Mouse (Mus musculus) mouse trophoblast stem cell (cell line): ENCODE measurements around the gene Arid2.
"Not testable (repeated sequence)": the region's sequence is repeated elsewhere in the genome, so short reads cannot be mapped to it uniquely, and the experiment has no call there.

Experiments
- in situ Hi-C, 2 experiments: fragments of 300-500 bp; cut with MseI, MboI; formaldehyde crosslinking; loops; 2 replicates in 1 of 2; 3 replicates in 1 of 2; pipeline ENCODE4 v1.15.1; 2025

Arid2 gene

GRCm38 (mm10) chr15:96287369-96287975 lies at the start of gene Arid2:
Gene Arid2 (plus strand): TSS chr15:96287518.
- in situ Hi-C loops, result no loop called here

GRCm38 (mm10) chr15:96238071-96238470 lies 49.2 kb upstream of the Arid2 start:
- in situ Hi-C loops, result no loop called here

- in situ Hi-C loops, result no loop called here
Observed at GRCm38 (mm10) chr15:96244171-96244570, 43.1 kb upstream of the Arid2 start.

GRCm38 (mm10) chr15:96244715-96245114 lies 42.6 kb upstream of the Arid2 start:
- in situ Hi-C loops, result not testable (repeated sequence)

- in situ Hi-C loops, result no loop called here
Observed at GRCm38 (mm10) chr15:96253827-96254226, 33.5 kb upstream of the Arid2 start.

- in situ Hi-C loops, result no loop called here
Observed at GRCm38 (mm10) chr15:96254356-96254755, 33.0 kb upstream of the Arid2 start.

- in situ Hi-C loops, result no loop called here
Observed at GRCm38 (mm10) chr15:96257781-96258180, 29.5 kb upstream of the Arid2 start.

- in situ Hi-C loops, result no loop called here
Observed at GRCm38 (mm10) chr15:96264614-96265013, 22.7 kb upstream of the Arid2 start.

GRCm38 (mm10) chr15:96267933-96268332 lies 19.4 kb upstream of the Arid2 start:
- in situ Hi-C loops, result no loop called here

- in situ Hi-C loops, result no loop called here
Observed at GRCm38 (mm10) chr15:96268610-96269009, 18.7 kb upstream of the Arid2 start.

GRCm38 (mm10) chr15:96269402-96269801 lies 17.9 kb upstream of the Arid2 start:
- in situ Hi-C loops, result no loop called here

GRCm38 (mm10) chr15:96270272-96270880 lies 16.9 kb upstream of the Arid2 start:
- in situ Hi-C loops, result no loop called here

GRCm38 (mm10) chr15:96272356-96272755 lies 15.0 kb upstream of the Arid2 start:
- in situ Hi-C loops, result no loop called here

- in situ Hi-C loops, result no loop called here
Observed at GRCm38 (mm10) chr15:96274341-96274740, 13.0 kb upstream of the Arid2 start.

- in situ Hi-C loops, result no loop called here
Observed at GRCm38 (mm10) chr15:96275198-96275597, 12.1 kb upstream of the Arid2 start.

GRCm38 (mm10) chr15:96275810-96276493 lies 11.4 kb upstream of the Arid2 start:
- in situ Hi-C loops, result no loop called here

GRCm38 (mm10) chr15:96277061-96277460 lies 10.3 kb upstream of the Arid2 start:
- in situ Hi-C loops, result no loop called here

- in situ Hi-C loops, result no loop called here
Observed at GRCm38 (mm10) chr15:96281236-96281635, 6.1 kb upstream of the Arid2 start.

- in situ Hi-C loops, result no loop called here
Observed at GRCm38 (mm10) chr15:96283141-96283540, 4.2 kb upstream of the Arid2 start.

GRCm38 (mm10) chr15:96283920-96284431 lies 3.3 kb upstream of the Arid2 start:
- in situ Hi-C loops, result no loop called here

- in situ Hi-C loops, result no loop called here
Observed at GRCm38 (mm10) chr15:96284711-96285322, 2.5 kb upstream of the Arid2 start.

- in situ Hi-C loops, result no loop called here
Observed at GRCm38 (mm10) chr15:96285323-96286014, 1.8 kb upstream of the Arid2 start.
